10 mouse cellular contexts compared by ENCODE assay signal in the genomic region with DNA sequence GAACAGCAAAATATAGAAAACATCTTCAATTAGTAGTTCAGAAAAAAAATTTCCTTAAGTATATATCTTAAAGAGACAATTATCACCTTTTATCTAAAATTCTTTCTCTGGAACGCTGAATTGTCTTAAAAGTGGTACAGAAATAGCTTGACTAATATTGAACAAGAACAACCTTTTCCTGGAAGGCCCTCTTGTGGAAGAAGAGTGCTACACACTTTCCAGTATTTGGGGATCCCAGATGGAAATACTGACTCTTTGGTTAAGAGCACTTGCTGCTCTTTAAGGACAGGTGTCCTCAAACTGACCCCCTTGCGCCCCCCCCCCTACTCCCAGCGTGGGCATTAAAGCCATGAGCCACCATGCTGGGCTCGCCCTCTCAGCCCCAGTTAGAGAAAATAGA. TPM values are rescaled to one million over a fixed set of nuclear protein-coding genes. Genes with fewer than 3 reads are reported as not detected.
DNase-seq lines count a peak whose midpoint lies in the region; ATAC-seq and TF ChIP-seq lines count a peak whose summit lies in the region.
"Had no signal": no experiment of that assay in that cellular context is flagged by ENCODE, and none has a peak within 500 bp of the region (broad histone marks: within the 10 kb centered on the region; RNA-seq: fewer than 3 reads in every experiment).

No protein-coding gene starts in this region.

- peak; percentile 83 for TF ChIP-seq CTCF in gastrocnemius, adult 2 months (IDR thresholded peaks at IDR 0.05)

- H3K4me3 ChIP-seq in gastrocnemius, adult 2 months = no peak overlapping the region
- H3K4me3 ChIP-seq: hindbrain, embryonic 15.5 days; midbrain, embryonic 12.5 days had no signal

- H3K27ac ChIP-seq in gastrocnemius, adult 2 months = no peak overlapping the region
- H3K27ac ChIP-seq: hindbrain, embryonic 15.5 days; midbrain, embryonic 12.5 days had no signal

- ATAC-seq in megakaryocyte progenitor cell, adult 5-6 weeks (replicated peaks; ENCODE audit: poor library complexity) = 0 out of 2 replicates have a peak, but pooled peaks have one; percentile 60

- DNase-seq in gastrocnemius, adult 2 months = no peak
- DNase-seq in gastrocnemius, postnatal 4 days (ENCODE audit: low spot score in 2 of 2) = no peak
- DNase-seq in right cerebral cortex, adult 2 months (ENCODE audit: low spot score in 2 of 2) = peak; percentile 28 to 44
- no peak for DNase-seq in right cerebral cortex, postnatal 4 days
- peak; percentile 50 for DNase-seq in embryo, embryonic 11 days
- no peak for DNase-seq in ovary, adult 18-20 months (ENCODE audit: low spot score)
- DNase-seq in thymus, postnatal 0 days (ENCODE audit: low spot score) = no peak

- intact Hi-C loops in gastrocnemius, adult 2 months (cut with DNase I) = loop anchor here (1.0 to 10.0 kb wide), 3 partner anchors 220 to 310 kb away; no protein-coding TSS in a partner anchor

RNA-seq across cellular contexts. Expression of gene Smc5, which starts 48.6 kb away (rescaled TPM):
- total RNA-seq in gastrocnemius, adult 2 months (2021) = 10 to 100 TPM; 14.9 to 17.5 TPM
- total RNA-seq in gastrocnemius, postnatal 4 days (2021) = 10 to 100 TPM; 34.8 to 44.4 TPM
- total RNA-seq in megakaryocyte progenitor cell, adult 5-6 weeks (2015) = 44.1 and 52.2 TPM in 2 replicates
- total RNA-seq in megakaryocyte progenitor cell, adult 5-6 weeks (2017) = 34.3 and 59.8 TPM in 2 replicates
- 26.9 and 27.9 TPM in 2 replicates for polyA plus RNA-seq in thymus, postnatal 0 days (2015; fragmentation: Nextera tagmentation; extraction: Ambion mirVana)

Comparison
In these comparisons a context has a peak if more than half of its experiments do, and no peak if none do; other contexts are left out.
1. DNase-seq: peak in right cerebral cortex, adult 2 months (2 of 2) and embryo, embryonic 11 days (single experiment); none in gastrocnemius, adult 2 months (single experiment), gastrocnemius, postnatal 4 days (0 of 2), right cerebral cortex, postnatal 4 days (single experiment), ovary, adult 18-20 months (single experiment) and thymus, postnatal 0 days (single experiment).